Mouse (Mus musculus) cerebellum, adult 2 months (tissue): ENCODE measurements around the gene Tec.

Experiments
- CTCF ChIP-seq: fragments of 200-500 bp; IDR thresholded peaks from 2 replicates; pipeline ENCODE4 v1.5.1; 2011; ENCODE audit warnings: low read depth, mild to moderate bottlenecking, control low read depth, low read length, moderate library complexity, borderline replicate concordance; ENCODE audit not compliant: insufficient read depth
- POLR2A ChIP-seq: fragments of 200-500 bp; IDR thresholded peaks from 2 replicates; pipeline ENCODE4 v1.6.1; 2011; ENCODE audit warnings: low read length, control low read depth, borderline replicate concordance; ENCODE audit not compliant: insufficient read depth

- TF ChIP-seq CTCF (no peak), POLR2A (no peak)
Observed at GRCm38 (mm10) chr5:72861726-72862385, 6.4 kb downstream of the Tec start.
